Mouse (Mus musculus) liver, embryonic 11.5 days (tissue): ENCODE results near the gene Tnip2. TPM values are rescaled to one million over a fixed set of nuclear protein-coding genes. Genes with fewer than 3 reads are reported as not detected.

ENCODE experiments used
- ATAC-seq: fragments of 200-750 bp; cut with Nextera tagmentation; replicated peaks from 2 replicates; pipeline ENCODE4 v1.8.0; 2017; ENCODE audit warnings: moderate number of reproducible peaks, mild to moderate bottlenecking, moderate TSS enrichment, moderate library complexity; ENCODE audit not compliant: low FRiP score
- DNase-seq: peaks from one replicate; pipeline ENCODE4 v3.0.0-alpha.2; 2017; ENCODE audit warnings: low spot score
- H3K27ac ChIP-seq: fragments of 300-500 bp; sonication (generic); 2 replicates; pipeline ENCODE4 v1.5.1; 2014; ENCODE audit warnings: mild to moderate bottlenecking, low read depth, low read length, control low read depth
- H3K27me3 ChIP-seq: fragments of 300-500 bp; sonication (generic); replicated peaks from 2 replicates; pipeline ENCODE4 v1.6.1; 2014; ENCODE audit warnings: low read length, mixed read lengths; ENCODE audit not compliant: control insufficient read depth, insufficient read depth
- H3K36me3 ChIP-seq: fragments of 300-500 bp; sonication (generic); 2 replicates; pipeline ENCODE4 v1.6.1; 2014; ENCODE audit warnings: mild to moderate bottlenecking, low read length, moderate library complexity, mixed read lengths; ENCODE audit not compliant: control insufficient read depth, insufficient read depth
- H3K4me1 ChIP-seq: fragments of 300-500 bp; sonication (generic); replicated peaks from 2 replicates; pipeline ENCODE4 v1.6.1; 2014; ENCODE audit warnings: low read length, mixed read lengths; ENCODE audit not compliant: control insufficient read depth, insufficient read depth
- H3K4me2 ChIP-seq: fragments of 300-500 bp; sonication (generic); 2 replicates; pipeline ENCODE4 v1.6.1; 2014; ENCODE audit warnings: mild to moderate bottlenecking, control low read depth, moderate library complexity
- H3K4me3 ChIP-seq: fragments of 300-500 bp; sonication (generic); 2 replicates; pipeline ENCODE4 v1.5.1; 2014; ENCODE audit warnings: low read depth, low read length, control low read depth
- H3K9ac ChIP-seq: fragments of 300-500 bp; sonication (generic); 2 replicates; pipeline ENCODE4 v1.6.1; 2014; ENCODE audit warnings: low read depth, low read length, control low read depth
- H3K9me3 ChIP-seq: fragments of 300-500 bp; sonication (generic); 2 replicates; pipeline ENCODE4 v1.6.1; 2016; ENCODE audit warnings: low read length, inconsistent platforms, mixed read lengths; ENCODE audit not compliant: control insufficient read depth
- WGBS: fragments of 180-500 bp; shearing (Covaris S2); extraction: QIAGEN DNeasy Blood & Tissue Kit; methylation state at CpG from one replicate; pipeline ENCODE4 v1.1.7; 2014; 5-methylcytosine and 5-hydroxymethylcytosine counted together
- polyA plus RNA-seq: library from polyadenylated mRNA; unstranded; fragments of >200 nt; fragmentation: Nextera tagmentation; extraction: Ambion mirVana; gene quantifications from 2 replicates; pipeline ENCODE4 v1.2.1, GENCODE M21; 2014

Tnip2 gene
- polyA plus RNA-seq, 1 experiment from 2014 or later = 12.8 TPM

DNA sequence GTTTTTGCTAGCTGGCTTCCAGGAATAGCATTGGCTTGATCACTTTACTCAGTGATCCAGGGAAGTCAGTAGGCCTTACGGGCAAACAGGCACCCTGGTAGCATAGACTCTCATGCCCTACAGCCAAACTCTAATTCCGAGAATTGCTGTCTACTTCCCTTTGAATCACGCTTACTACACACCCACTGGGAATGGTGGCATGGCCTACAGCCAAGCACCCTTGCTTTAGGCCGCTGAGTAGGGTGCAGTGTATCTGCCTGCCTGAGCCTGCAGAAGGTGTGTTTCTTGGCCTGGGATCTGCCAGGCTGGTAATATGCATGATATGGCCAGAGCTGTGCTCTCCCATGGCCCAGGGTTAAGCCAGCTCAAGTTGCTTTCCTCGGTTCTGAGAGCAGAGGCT, 14.9 kb upstream of the Tnip2 start:
- Histone ChIP-seq H3K27ac (no peak overlapping the region), H3K36me3 (no peaks in the 10 kb centered on the region), H3K9me3 (no peaks in the 10 kb centered on the region), H3K9ac (no peak overlapping the region), H3K4me2 (no peak overlapping the region), H3K4me1 (peaks cover 18% of the 10 kb centered on the region), H3K27me3 (no peaks in the 10 kb centered on the region; the same call in 1 of the 2 replicates), H3K4me3 (no peak overlapping the region)
- DNase-seq = no peak
- ATAC-seq = no peak
- 74% methylated on average over 5 of the region's 5 CpGs for whole genome bisulfite sequencing

DNA sequence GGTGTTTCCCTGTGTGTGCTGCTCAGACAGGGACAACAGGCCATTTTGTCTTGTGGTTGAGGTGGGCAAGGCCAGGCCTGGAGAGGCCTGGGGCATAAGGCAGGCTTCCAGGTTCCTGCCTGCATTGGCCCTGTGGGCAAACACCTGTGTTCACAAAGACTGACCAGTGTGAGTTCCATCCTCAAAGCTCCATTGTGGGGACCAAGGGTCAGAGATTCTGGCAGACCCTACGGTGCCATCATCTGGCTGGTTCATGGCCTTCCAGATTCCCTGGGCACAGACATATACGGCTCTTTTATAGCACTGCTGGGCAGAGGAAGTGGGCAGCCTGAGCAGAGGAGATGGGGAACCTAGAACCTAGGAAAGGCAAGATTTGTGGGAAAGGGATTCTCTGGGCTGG, 13.6 kb upstream of the Tnip2 start:
- H3K4me3 ChIP-seq = 0 out of 2 replicates have a peak overlapping the region, but pooled peaks have one; percentile 69
- 84% methylated on average over 2 of the region's 2 CpGs for WGBS
- no peaks in the 10 kb centered on the region for H3K36me3 ChIP-seq
- H3K27me3 ChIP-seq = no peaks in the 10 kb centered on the region; the same call in 1 of the 2 replicates
- H3K4me2 ChIP-seq = peak overlapping the region; percentile 96
- no peak for DNase-seq
- no peaks in the 10 kb centered on the region for H3K9me3 ChIP-seq
- peaks cover 18% of the 10 kb centered on the region for H3K4me1 ChIP-seq
- no peak overlapping the region for H3K9ac ChIP-seq
- no peak overlapping the region for H3K27ac ChIP-seq
- no peak for ATAC-seq

DNA sequence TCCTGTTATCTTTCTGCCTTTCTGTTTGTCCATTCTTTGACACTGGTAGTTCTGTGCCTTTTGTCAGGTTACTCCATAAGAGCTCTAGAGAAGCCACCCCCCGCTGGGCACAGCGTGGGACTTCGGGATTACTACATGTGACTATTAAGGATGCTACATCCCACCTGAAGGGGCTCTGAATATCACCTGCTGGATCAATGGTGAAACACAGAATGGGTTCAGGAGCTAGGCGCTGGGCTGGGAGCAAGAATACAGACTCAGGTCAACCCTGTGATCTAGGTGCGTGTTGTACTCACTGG, 12.6 kb upstream of the Tnip2 start:
- Histone ChIP-seq H3K27ac (peak overlapping the region; percentile 62), H3K9ac (peak overlapping the region; percentile 65), H3K27me3 (no peaks in the 10 kb centered on the region; the same call in 1 of the 2 replicates), H3K36me3 (no peaks in the 10 kb centered on the region), H3K4me1 (peaks cover 18% of the 10 kb centered on the region), H3K4me2 (peak overlapping the region; percentile 96), H3K9me3 (no peaks in the 10 kb centered on the region), H3K4me3 (peak overlapping the region; percentile 69)
- ATAC-seq (no peak), DNase-seq (no peak)
- 45% methylated on average over 5 of the region's 5 CpGs for WGBS

DNA sequence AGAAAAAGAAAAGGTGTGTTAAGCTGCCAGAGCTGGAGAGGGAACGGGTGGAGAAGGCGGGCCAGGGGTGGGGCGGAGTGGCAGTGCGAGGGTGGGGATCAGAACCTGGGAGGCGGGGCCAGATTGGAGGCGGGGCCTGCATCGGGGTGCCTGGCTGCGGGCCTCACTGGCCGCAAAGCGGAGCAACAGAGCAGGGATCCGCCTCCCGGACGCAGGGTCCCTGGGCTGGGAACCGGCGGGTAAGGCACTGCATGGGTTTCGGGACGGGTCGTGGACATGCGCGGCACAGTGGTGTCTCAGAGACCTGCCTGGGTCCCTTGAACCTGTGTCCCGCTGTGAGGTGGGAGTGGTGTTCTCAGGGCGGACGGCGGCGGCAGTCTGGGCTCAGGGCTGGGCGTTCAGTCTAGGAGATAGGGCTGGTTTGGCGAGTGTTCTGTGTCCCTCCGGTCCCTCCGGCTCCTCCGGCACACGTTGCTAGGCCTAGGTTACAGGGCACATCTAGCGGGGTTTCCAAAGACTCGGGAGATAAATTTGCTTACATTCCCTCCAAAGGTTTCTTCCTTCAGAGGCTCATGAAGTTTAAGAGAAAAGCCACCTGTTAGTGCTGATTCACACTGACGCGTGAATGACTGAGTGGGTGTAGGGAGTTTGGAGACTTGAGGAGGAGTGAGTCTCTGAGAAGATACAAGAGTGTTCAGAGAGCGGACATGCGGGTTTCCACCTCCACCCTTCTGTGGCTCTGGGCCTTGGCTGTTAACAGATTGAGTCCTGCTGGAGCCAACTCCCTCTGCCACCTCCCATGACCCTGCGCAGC, 12.1 kb upstream of the Tnip2 start, which contains the start of gene Sh3bp2:
Sh3bp2 (plus strand) TSS at position 176 of the 814 bp plus-strand sequence.
- peak; percentile 97 for DNase-seq
- Histone ChIP-seq H3K27me3 (no peaks in the 10 kb centered on the region; the same call in 1 of the 2 replicates), H3K4me2 (peak within 1 kb of the TSS; percentile 96), H3K4me1 (peaks cover 20% of the 10 kb centered on the region), H3K4me3 (peak within 1 kb of the TSS; percentile 69), H3K9me3 (no peaks in the 10 kb centered on the region), H3K27ac (peak within 1 kb of the TSS; percentile 62), H3K9ac (peak within 1 kb of the TSS; percentile 65), H3K36me3 (no peaks in the 10 kb centered on the region)
- 1% methylated on average over 38 of the region's 38 CpGs for WGBS
- peak; percentile 93 for ATAC-seq

DNA sequence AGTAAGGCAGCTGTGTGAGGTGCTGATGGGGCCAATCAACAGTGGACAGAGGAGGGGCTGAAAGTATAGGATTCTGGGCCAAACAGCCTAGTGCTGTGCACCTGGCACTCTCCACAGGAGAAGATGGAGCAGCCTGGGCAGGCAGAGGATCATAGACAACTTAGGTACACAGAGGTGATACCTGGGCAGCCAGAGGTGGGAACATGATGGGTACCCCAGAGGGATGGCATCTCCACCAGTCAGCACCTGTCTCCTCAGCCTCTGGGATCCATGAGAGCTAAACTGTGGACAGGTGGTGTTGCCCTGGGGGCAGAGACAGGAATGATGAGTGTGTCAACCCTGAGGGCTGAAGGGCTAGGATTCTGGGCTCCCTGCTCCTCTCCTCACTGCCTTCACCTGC, 10.7 kb upstream of the Tnip2 start:
- H3K4me2 ChIP-seq = no peak overlapping the region
- H3K9ac ChIP-seq = no peak overlapping the region
- H3K36me3 ChIP-seq = no peaks in the 10 kb centered on the region
- no peaks in the 10 kb centered on the region; the same call in 1 of the 2 replicates for H3K27me3 ChIP-seq
- no peak for ATAC-seq
- no peaks in the 10 kb centered on the region for H3K9me3 ChIP-seq
- no peak overlapping the region for H3K4me3 ChIP-seq
- no peak overlapping the region for H3K27ac ChIP-seq
- H3K4me1 ChIP-seq = peaks cover 27% of the 10 kb centered on the region
- DNase-seq = no peak

DNA sequence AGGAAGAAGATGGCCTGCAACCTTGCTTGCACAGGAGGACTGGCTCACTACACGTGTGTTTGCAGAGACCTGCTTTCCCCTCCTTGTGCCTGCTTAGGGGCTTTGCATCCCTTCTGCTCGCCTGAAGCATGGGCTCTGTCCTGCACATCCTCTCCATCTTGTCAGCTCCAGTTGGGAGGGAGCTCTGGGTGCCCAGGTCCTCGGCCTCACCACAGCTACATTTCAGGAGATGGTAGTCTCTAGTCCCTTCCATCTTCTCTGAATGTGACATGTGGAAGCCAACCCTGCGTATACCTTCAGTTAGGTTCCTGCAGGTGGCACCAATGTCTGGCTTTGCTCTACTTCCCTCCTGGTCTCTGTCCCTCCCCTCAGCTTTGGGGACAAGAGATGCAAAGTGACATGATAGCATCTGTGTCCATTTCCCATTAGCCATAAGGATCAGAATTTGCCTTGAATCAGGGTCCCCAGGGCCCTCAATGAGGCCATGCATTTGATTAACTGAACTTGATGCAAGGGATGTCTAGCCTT, 10.2 kb upstream of the Tnip2 start:
- Histone ChIP-seq H3K4me1 (peaks cover 27% of the 10 kb centered on the region), H3K36me3 (no peaks in the 10 kb centered on the region), H3K4me3 (no peak overlapping the region), H3K4me2 (no peak overlapping the region), H3K9me3 (no peaks in the 10 kb centered on the region), H3K9ac (no peak overlapping the region), H3K27ac (no peak overlapping the region), H3K27me3 (no peaks in the 10 kb centered on the region; the same call in 1 of the 2 replicates)
- WGBS = 46% methylated on average over 4 of the region's 4 CpGs
- DNase-seq (no peak), ATAC-seq (no peak)

DNA sequence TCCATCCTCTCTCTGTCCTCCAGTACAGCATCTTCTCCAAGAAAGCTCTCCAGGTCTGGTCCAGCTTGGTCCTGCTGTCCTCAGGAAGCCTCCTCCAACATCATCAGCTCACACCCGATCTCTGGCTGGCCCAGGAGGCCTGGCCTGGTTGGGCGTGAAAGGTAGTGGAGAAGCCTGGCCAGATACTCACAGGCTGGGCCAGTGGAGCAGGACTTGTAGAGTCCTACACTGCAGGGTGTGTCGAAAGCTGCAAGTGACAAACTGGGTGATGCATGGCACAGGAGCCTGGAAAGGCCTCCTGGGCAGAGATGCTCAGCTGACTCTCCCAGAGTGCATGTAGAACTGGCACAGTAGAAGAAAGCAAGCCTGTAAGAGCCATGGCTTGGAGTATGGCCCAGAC, 7.5 kb upstream of the Tnip2 start:
- Histone ChIP-seq H3K9me3 (no peaks in the 10 kb centered on the region), H3K36me3 (no peaks in the 10 kb centered on the region), H3K4me1 (peaks cover 19% of the 10 kb centered on the region), H3K27ac (no peak overlapping the region), H3K4me2 (no peak overlapping the region), H3K27me3 (no peaks in the 10 kb centered on the region), H3K9ac (no peak overlapping the region), H3K4me3 (no peak overlapping the region)
- 70% methylated on average over 3 of the region's 3 CpGs for WGBS
- DNase-seq = no peak
- no peak for ATAC-seq

DNA sequence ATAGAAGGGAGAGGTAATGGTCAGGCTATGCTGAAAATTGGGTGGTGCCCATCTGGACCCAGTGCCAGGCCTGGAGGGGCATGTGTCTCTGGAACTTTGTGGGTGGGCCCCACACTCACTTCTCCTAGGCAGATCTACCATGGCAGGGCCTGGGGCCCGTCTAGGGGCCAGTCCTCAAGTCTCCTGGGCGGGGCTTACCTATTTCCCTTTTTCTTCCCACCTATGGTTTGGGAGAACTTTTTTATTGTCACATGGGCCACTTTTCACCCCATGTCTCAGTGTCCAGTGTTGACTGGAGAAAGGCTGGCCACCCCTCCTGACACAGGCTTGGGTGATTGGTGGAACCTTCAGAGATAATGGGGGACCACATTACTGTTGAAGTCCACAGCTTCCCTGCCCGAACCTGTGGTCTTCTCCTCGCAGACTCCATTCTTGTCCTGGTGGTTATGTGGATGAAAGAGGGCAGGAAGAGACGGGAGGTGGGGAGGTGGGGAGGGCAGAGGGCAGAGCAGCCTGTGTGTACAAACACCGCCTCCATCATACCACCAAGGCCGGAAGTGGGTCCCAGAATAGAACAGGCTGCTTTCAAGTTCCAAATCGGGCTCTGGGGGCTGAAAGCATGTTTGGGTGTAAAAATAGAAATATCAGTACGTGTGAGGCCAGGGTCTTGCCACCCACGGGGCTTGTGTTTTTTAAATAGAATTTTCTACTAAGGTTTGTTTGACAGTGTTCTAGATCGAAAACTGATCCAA, 6.8 kb upstream of the Tnip2 start:
- Histone ChIP-seq H3K9ac (no peak overlapping the region), H3K4me1 (peaks cover 15% of the 10 kb centered on the region), H3K27me3 (no peaks in the 10 kb centered on the region), H3K4me2 (peak overlapping the region; percentile 33), H3K9me3 (no peaks in the 10 kb centered on the region), H3K27ac (no peak overlapping the region; the same call in 1 of the 2 replicates), H3K4me3 (no peak overlapping the region), H3K36me3 (no peaks in the 10 kb centered on the region)
- WGBS = 38% methylated on average over 11 of the region's 11 CpGs
- no peak for DNase-seq
- ATAC-seq = no peak; the same call in 1 of the 2 replicates
